Mouse (Mus musculus) ovary, adult 10 weeks (tissue): ENCODE data around the gene Ccdc9b. TPM values are rescaled to one million over a fixed set of nuclear protein-coding genes. Genes with fewer than 3 reads are reported as not detected.

Source experiments
- polyA plus RNA-seq: library from polyadenylated mRNA; stranded (reverse); fragments of 350-450 nt; fragmentation: Illumina TruSeq; extraction: RNeasy Lipid Tissue Mini Kit (QIAGEN cat#74804); gene quantifications from one replicate; pipeline ENCODE4 v1.2.3, GENCODE M21; 2014

Gene Ccdc9b
- polyA plus RNA-seq = 1.3 TPM

GRCm38 (mm10) chr2:118761906-118762783 lies at the start of gene Ccdc9b:
Gene Ccdc9b, minus strand, starts transcription at chr2:118762661.

GRCm38 (mm10) chr2:118779504-118780480 lies 17.3 kb upstream of the Ccdc9b start, which contains the start of gene Disp2:
Gene Disp2, plus strand, starts transcription at chr2:118779719.

GRCm38 (mm10) chr2:118772158-118772874 lies 9.9 kb upstream of the Ccdc9b start, which contains the start of gene Phgr1:
Gene Phgr1, plus strand, starts transcription at chr2:118772769.

GRCm38 (mm10) chr2:118745232-118745884 lies 17.1 kb downstream of the Ccdc9b start, which contains the start of gene Inafm2:
Gene Inafm2, plus strand, starts transcription at chr2:118745758.

GRCm38 (mm10) chr2:118728337-118728736 lies 34.1 kb downstream of the Ccdc9b start, which contains the start of gene Plcb2:
Gene Plcb2, minus strand, starts transcription at chr2:118728438.

Other genes starting within 250 kb of the Ccdc9b start
- gene Bmf, start 213.0 kb downstream of the Ccdc9b start, polyA plus RNA-seq = 6.9 TPM
- gene Bub1b, start 164.4 kb downstream of the Ccdc9b start, polyA plus RNA-seq = 56.9 TPM
- 2.6 TPM for gene Pak6, start 99.4 kb downstream of the Ccdc9b start, polyA plus RNA-seq
- gene Ankrd63, start 58.7 kb downstream of the Ccdc9b start, polyA plus RNA-seq = 4.7 TPM
- gene Plcb2, start 34.2 kb downstream of the Ccdc9b start, polyA plus RNA-seq = 0.34 TPM
- gene Inafm2, start 16.9 kb downstream of the Ccdc9b start, polyA plus RNA-seq = 24.0 TPM
- not detected for gene Phgr1, start 10.1 kb upstream of the Ccdc9b start, polyA plus RNA-seq
- 0.06 TPM for gene Disp2, start 17.1 kb upstream of the Ccdc9b start, polyA plus RNA-seq
- gene Knstrn, start 51.3 kb upstream of the Ccdc9b start, polyA plus RNA-seq = 21.7 TPM
- gene Ivd, start 99.3 kb upstream of the Ccdc9b start, polyA plus RNA-seq = 20.1 TPM
- 5.0 TPM for gene Bahd1, start 137.7 kb upstream of the Ccdc9b start, polyA plus RNA-seq
- 5.5 TPM for gene Chst14, start 163.8 kb upstream of the Ccdc9b start, polyA plus RNA-seq